Mouse (Mus musculus) kidney, postnatal 10 days (tissue): ENCODE measurements around the gene Il17c.

Experiments used
- DNase-seq: peaks from one replicate; pipeline ENCODE4 v3.0.0; 2021; ENCODE audit warnings: mixed read lengths

Gene Il17c

GRCm38 (mm10) chr8:122460524-122461472 is 39.0 kb downstream of the Il17c start, which contains the start of gene Snai3:
Snai3 (minus strand) TSS chr8:122460733.
- DNase-seq, result peak; percentile 80

- no peak for DNase-seq
These were observed 39.8 kb downstream of the Il17c start for GRCm38 (mm10) chr8:122461473-122462148.

- DNase-seq, result no peak
These were observed 40.7 kb downstream of the Il17c start for GRCm38 (mm10) chr8:122462510-122462909.

- DNase-seq, result no peak
These were observed 42.1 kb downstream of the Il17c start for GRCm38 (mm10) chr8:122463651-122464640.

GRCm38 (mm10) chr8:122464985-122465384 is 43.2 kb downstream of the Il17c start:
- DNase-seq, result no peak

GRCm38 (mm10) chr8:122467816-122468215 is 46.0 kb downstream of the Il17c start:
- DNase-seq, result no peak

- DNase-seq, result no peak
These were observed 47.6 kb downstream of the Il17c start for GRCm38 (mm10) chr8:122469407-122469806.

- no peak for DNase-seq
These were observed 48.1 kb downstream of the Il17c start for GRCm38 (mm10) chr8:122469965-122470364.

- DNase-seq, result no peak
These were observed 48.9 kb downstream of the Il17c start for GRCm38 (mm10) chr8:122470691-122471090.
